Mouse (Mus musculus): ENCODE data around the gene Snx21. TPM values are rescaled to one million over a fixed set of nuclear protein-coding genes. Genes with fewer than 3 reads are reported as not detected.

Snx21 gene
- total RNA-seq, 2 experiments from 2014 or later, result 36.9 to 39.0 TPM

DNA sequence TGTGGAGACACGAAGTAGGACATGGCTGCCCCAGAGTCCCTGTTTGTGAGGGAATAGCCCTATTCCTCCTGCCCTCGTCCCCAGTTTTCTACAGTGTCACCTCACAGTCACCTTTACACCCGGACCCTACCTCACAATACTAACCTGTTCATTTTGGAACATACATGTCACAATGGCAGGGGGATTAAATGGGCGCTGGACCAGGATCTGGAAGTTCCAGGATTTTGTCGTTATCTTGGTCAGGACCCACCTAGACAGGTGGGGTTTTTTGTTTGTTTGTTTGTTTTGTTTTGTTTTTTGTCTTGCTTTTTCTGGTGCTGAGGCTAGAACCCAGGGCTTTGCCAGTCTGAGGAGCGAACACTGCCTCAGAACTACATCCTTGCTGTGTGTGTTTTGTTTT lies 42.8 kb downstream of the Snx21 start, which contains the start of gene Spata25:
Gene Spata25 (minus strand): TSS at position 101 of the 400 bp plus-strand sequence.
- DNase-seq, result no peak

DNA sequence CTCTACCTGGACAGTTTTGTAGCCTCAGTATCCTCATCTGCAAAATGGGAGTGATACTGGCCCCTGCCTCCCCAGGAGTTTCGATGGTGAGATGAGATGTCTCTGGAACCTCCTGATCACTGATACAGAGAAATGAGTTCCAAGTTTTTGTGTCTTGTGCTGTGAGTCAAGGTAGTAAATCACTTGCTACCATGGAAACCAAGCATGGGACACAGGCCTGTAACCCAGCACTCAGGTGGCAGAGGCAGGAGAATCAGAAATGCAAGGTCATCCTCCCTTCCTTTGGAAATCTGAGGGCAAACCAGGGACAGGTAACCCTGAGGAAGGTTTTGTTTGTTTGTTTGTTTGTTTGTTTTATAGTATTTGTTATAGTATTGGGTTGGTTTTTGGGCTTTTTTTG lies 43.5 kb downstream of the Snx21 start:
- no peak for DNase-seq

DNA sequence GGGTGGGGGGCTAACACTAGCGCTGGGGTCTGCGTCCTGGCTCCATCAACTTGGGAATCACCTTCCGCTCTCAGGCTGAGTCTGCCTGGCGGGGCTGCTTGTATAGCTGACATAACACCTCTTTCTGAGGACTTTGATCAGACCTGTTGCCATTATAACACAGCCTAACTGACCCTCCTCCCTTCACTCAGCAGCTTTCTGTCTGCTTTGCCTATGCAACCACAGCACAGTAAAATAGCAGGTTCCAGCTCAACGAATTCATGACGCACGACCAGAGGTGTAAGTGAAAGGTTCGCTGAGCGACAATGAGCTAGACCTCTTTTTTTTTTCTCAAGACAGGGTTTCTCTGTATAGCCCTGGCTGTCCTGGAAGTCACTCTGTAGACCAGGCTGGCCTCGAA lies 45.4 kb downstream of the Snx21 start:
- DNase-seq, result no peak

DNA sequence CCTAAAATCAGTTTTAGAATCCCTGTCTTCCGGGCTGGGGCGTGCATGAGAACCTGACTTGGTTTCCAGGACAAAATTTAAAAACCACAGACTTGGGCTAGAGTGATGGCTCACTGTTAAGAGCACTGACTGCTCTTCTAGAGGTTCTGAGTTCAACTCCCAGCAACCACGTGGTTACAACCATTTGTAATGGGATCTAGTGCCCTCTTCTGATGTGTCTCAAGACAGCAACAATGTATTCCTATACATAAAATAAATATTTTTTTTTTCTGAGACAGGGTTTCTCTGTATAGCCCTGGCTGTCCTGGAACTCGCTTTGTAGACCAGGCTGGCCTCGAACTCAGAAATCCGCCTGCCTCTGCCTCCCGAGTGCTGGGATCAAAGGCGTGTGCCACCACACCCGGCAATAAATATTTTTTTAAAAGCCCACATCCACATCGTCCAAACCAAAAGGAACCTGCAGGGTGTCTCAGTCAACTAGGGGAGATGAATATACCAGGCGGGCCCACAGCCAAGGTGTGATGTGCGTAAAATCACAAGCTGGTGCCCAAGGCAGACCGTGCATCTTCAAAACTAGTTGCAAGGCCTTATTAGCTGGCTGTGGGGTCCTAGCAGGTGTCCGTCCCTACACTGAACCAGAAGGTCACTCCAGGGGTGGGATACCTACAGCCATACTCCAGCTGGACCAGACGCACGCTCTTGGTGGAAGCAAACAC lies 46.6 kb downstream of the Snx21 start:
- DNase-seq, result no peak

DNA sequence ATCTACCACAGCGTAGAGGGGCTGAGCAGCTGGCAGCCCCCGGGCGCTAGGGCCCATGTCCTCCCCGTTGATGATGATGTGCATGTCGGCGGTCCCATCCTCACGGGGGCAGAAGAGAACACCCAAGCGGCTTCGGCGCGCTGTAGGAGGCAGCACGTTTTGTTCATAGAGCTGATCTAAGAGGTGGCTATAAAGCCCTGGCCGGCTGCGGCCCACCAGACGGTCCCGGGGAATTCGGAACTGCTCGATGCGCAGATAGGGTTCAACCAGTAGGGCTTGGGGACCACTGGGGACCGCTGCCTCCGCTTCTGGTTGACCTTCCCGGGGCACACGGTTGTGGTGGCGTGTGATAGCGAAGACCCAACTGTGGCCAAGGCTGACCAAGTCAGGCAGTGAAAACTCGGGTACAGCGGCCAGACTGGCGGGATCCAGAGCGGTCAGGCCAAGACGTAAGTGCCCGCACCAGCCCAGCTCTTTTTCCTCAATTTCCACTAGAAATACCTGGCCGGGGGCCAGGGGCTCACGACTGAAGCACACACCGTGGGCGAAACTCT lies 47.2 kb downstream of the Snx21 start, which contains the start of gene Ctsa:
Gene Ctsa (plus strand): TSS at position 126 of the 554 bp plus-strand sequence.
- DNase-seq, result peak; percentile 85

DNA sequence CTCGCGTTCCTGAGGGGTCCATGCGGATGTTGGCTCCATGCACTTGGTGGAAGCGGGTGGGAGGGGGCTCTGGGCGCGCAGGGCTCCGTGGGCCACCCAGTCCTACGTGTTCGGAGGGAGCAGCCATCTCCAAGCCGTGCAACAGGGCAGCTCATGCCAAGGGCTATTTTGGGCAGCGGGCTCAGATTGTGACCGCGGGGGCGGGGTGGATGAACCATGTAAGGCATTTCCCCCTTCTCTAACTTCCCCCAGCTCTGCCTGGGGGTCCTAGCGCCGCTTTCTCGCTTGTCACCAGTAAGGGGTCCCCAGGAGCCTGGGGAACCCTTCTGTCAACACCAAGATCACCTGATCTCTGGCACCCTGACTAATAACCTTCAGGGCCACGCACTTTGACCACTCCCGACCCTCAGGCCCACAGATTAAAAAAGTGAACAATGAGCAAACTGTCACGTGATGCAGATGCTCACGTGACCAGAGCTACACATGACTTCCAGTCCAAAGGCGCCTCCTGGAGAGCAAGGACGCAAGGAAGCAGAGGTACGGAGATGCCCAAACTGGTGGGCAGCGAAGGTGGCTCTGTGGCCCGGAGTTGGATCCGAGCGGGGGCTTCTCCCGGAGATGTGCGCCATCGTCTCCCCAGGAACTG lies 47.8 kb downstream of the Snx21 start, which contains the start of gene Neurl2:
Gene Neurl2 (minus strand): TSS at position 143 of the 646 bp plus-strand sequence.
- peak; percentile 92 for DNase-seq

DNA sequence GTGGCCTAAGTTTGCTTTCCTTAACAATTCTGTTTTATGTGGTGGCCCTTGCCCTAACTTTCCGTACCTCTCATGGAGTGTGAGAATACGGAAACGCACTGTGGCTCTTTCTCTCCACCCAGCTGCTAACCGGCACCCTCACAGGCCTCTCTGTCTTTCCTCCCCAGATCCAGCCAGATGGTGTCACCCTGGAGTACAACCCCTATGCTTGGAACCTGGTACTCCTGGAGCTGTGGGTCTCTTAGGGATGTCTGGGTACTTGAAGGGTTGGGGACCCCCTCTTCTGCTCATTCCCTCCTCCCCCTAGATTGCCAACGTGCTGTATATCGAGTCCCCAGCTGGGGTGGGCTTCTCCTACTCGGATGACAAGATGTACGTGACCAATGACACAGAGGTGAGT lies 48.9 kb downstream of the Snx21 start:
- peak; percentile 23 for DNase-seq

DNA sequence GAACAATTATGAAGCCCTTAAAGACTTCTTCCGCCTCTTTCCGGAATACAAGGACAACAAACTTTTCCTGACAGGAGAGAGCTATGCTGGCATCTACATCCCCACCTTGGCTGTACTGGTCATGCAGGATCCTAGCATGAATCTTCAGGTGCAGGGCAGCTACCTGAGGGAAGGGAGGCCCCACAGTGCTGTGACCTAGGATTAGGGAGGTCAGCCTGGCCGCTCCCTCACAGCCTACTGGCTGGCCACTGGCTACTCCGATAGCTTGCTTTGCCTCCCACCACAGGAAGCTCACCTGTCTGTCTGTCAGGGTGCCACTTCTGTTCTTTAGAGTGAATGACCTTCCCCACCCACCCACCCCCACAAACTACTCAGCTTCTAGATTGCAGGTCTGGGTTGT lies 49.5 kb downstream of the Snx21 start:
- no peak for DNase-seq

Other genes with a start within 250 kb of the Snx21 start
- 1 to 10 TPM; 1.9 to 2.9 TPM for gene Wfdc2, start 223.4 kb upstream of the Snx21 start, total RNA-seq (2021)
- not detected for gene Spint3, start 212.4 kb upstream of the Snx21 start, total RNA-seq (2021)
- gene Wfdc6a, start 200.4 kb upstream of the Snx21 start, total RNA-seq (2021), result 1 to 10 TPM in 1 of 2 experiments, under 1 TPM in 1; 0.51 to 1.0 TPM
- gene Eppin, start 192.2 kb upstream of the Snx21 start, total RNA-seq (2021), result not detected
- gene Wfdc6b, start 172.3 kb upstream of the Snx21 start, total RNA-seq (2021), result not detected
- under 1 TPM in 1 of 2 experiments, not detected in 1; 0.09 TPM for gene Wfdc8, start 172.2 kb upstream of the Snx21 start, total RNA-seq (2021)
- not detected for gene Wfdc16, start 147.0 kb upstream of the Snx21 start, total RNA-seq (2021)
- not detected for gene Wfdc10, start 129.8 kb upstream of the Snx21 start, total RNA-seq (2021)
- gene Wfdc9, start 129.2 kb upstream of the Snx21 start, total RNA-seq (2021), result not detected
- not detected for gene Wfdc11, start 111.7 kb upstream of the Snx21 start, total RNA-seq (2021)
- not detected for gene Wfdc13, start 100.7 kb upstream of the Snx21 start, total RNA-seq (2021)
- gene Spint4, start 87.3 kb upstream of the Snx21 start, total RNA-seq (2021), result not detected
- not detected for gene Spint5, start 70.5 kb upstream of the Snx21 start, total RNA-seq (2021)
- under 1 TPM; 0.54 to 0.70 TPM for gene Wfdc3, start 39.9 kb upstream of the Snx21 start, total RNA-seq (2021)
- 10 to 100 TPM; 39.1 to 42.1 TPM for gene Dnttip1, start 39.8 kb upstream of the Snx21 start, total RNA-seq (2021)
- gene Ube2c, start 15.9 kb upstream of the Snx21 start, total RNA-seq (2021), result 10 to 100 TPM; 28.1 to 33.7 TPM
- gene Tnnc2, start 5.9 kb upstream of the Snx21 start, total RNA-seq (2021), result 100 to 1,000 TPM; 221 to 908 TPM
- gene Acot8, start 19.1 kb downstream of the Snx21 start, total RNA-seq (2021), result 10 to 100 TPM; 28.6 to 33.9 TPM
- gene Zswim3, start 19.3 kb downstream of the Snx21 start, total RNA-seq (2021), result 1 to 10 TPM; 4.0 to 4.1 TPM
- gene Zswim1, start 36.9 kb downstream of the Snx21 start, total RNA-seq (2021), result 1 to 10 TPM; 6.9 to 8.5 TPM
- not detected for gene Spata25, start 42.7 kb downstream of the Snx21 start, total RNA-seq (2021)
- gene Ctsa, start 47.0 kb downstream of the Snx21 start, total RNA-seq (2021), result 100 to 1,000 TPM; 100 to 103 TPM
- 1 to 10 TPM; 3.4 to 8.0 TPM for gene Neurl2, start 47.6 kb downstream of the Snx21 start, total RNA-seq (2021)
- gene Pltp, start 71.9 kb downstream of the Snx21 start, total RNA-seq (2021), result 10 to 100 TPM; 31.5 to 36.6 TPM
- gene Pcif1, start 93.5 kb downstream of the Snx21 start, total RNA-seq (2021), result 10 to 100 TPM; 47.1 to 55.0 TPM
- gene Zfp335, start 125.9 kb downstream of the Snx21 start, total RNA-seq (2021), result 10 to 100 TPM; 13.4 to 16.2 TPM
- 10 to 100 TPM in 1 of 2 experiments, 1 to 10 TPM in 1; 2.6 to 24.5 TPM for gene Mmp9, start 155.0 kb downstream of the Snx21 start, total RNA-seq (2021)
- 1 to 10 TPM; 4.5 to 7.7 TPM for gene Slc12a5, start 175.0 kb downstream of the Snx21 start, total RNA-seq (2021)
- gene Ncoa5, start 249.0 kb downstream of the Snx21 start, total RNA-seq (2021), result 10 to 100 TPM; 29.3 to 35.9 TPM